Mouse (Mus musculus): Measurements from ENCODE around the gene Ampd2.

Ampd2 gene

GRCm38 (mm10) chr3:108094976-108095760, 8.7 kb upstream of the Ampd2 start:
- DNase-seq = no peak

- no peak for DNase-seq
These were observed 7.7 kb upstream of the Ampd2 start for GRCm38 (mm10) chr3:108094146-108094545.

DNA sequence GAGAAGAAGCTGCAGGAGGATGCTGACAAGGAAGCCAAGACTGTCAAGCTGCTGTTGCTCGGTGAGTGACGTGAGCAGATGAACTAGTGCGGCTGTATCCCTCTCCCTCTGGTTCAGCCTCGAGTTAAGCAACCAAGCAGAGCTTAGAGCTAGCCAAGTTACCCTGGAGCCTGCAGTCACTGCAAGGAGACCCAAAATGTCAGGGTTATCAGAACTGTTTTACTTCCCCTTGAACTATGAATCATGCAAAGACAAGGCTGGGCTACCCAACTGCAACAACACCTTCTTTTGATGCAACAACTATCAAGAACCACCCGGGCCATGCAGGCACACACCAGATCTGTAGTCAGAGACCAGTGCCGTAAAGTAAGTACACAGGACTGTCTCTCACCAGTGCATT, 6.9 kb upstream of the Ampd2 start:
- no peak for DNase-seq

GRCm38 (mm10) chr3:108092536-108093115, 6.2 kb upstream of the Ampd2 start, which contains the start of gene Gnat2:
Gnat2 (plus strand) TSS chr3:108092789.
- no peak for DNase-seq

DNA sequence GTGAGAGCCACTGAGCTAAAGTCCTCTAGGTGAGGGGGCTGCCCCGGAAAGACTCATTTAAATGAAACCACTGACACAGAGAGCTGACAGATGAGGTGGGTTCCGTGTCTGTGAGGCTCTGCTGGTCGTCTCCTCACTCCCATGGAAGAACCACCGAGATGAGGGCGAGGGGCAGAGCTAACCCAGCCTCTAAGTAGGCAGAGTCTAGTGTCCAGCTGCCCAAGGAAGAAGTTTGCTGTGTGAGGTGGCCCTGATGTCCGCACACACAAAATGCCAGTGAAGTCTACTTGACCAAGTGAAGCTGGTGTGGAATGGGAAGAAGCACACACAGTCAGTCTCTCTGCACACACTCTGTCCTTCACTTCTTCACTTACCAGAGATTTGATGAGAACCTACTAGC, 5.6 kb upstream of the Ampd2 start:
- DNase-seq = no peak

DNA sequence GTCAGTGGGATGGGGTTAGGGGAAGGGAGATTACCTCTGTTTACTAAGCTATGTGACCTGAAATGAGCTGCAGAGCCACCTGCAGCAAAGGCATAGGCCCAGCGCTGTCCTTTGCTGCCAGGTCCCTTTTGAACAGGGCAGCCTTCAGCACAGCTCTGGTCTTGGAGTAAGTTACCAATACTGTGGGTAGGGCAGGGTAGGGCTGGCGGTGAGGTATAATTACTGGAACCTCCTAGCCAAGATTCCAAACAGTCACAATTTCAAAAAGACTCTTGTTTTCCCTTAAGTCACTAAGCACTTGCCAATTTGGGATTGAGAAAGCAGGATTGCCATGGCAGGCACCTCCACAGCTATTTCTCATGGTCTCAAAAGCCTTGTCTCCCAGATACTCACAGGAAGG, 4.1 kb upstream of the Ampd2 start:
- DNase-seq = no peak

DNA sequence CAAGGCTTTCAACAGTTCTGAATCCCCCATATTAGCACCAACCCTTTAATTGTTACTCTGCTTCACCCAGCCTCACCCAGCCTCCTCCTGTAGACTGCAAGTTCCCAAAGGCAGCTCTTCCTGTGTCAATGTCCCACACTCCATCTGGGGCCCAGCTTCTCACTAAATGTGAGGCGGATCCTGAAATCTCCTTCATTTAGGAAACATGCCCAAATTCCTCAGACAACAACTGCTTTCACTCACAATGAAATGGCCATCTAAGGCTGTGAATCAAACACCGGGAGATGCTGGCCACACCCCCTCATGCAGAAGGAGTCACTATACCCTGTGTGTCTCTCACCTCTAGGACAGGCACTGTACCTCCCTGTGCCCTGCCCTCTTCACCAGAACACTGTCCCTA, 3.5 kb upstream of the Ampd2 start:
- no peak for DNase-seq

- DNase-seq = no peak
These were observed 2.5 kb upstream of the Ampd2 start for GRCm38 (mm10) chr3:108088842-108089380.

DNA sequence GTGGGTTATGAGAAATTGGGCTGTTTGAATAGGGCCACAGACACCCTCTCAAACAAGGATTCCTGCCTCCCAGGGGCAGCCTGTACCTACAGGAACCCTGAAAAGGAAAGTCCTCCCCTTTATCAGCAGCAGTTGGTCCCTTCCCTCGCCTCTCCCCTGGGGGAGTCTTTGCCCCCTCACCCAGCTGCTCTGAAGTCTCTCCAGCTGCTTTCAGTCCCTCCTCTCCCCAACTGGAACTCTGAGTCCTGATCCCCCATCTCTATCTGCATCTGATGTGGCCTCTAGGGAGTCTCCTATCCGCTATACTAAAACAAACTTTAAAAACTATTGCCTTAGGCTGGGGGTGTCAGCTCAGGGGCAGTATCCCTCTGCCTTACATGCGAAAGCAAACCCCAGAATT, 878 bp upstream of the Ampd2 start:
- no peak for DNase-seq

DNA sequence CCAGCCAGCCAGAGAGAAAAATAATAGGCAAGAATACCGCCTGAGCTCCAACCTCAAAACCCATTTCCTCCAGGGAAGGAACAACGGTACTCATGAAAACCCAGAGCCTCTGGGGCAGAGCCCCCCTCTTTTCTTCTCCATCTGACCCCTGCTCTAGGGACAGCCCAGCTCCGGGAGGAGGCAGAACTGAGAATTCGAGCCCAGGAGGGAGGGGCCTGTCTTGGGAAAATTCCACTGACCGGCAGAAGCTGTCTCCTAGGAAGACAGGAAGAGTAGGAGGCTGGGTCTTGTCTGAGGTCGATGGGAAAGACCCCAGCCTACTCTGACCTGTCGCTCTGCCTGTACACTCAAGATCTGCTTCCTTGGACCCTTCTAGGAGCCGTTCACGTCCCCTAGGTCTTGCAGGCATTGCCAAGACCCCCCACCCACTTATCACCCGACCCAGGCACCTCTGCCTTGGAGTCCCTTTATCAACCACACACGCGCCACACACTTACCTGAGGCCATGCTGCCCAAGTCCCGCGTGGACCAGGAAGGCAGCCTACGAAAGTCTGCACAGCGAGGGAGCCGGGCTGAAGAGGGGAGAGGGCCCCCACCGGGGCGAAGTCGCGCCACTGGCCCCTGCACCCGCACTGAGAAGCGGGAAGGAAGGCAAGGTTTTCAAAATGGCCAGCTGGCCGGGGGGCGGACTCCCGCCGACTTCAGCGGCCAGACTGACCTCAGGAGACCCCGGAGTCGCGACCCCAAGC, 556 bp downstream of the Ampd2 start:
- peak; percentile 87 for DNase-seq

DNA sequence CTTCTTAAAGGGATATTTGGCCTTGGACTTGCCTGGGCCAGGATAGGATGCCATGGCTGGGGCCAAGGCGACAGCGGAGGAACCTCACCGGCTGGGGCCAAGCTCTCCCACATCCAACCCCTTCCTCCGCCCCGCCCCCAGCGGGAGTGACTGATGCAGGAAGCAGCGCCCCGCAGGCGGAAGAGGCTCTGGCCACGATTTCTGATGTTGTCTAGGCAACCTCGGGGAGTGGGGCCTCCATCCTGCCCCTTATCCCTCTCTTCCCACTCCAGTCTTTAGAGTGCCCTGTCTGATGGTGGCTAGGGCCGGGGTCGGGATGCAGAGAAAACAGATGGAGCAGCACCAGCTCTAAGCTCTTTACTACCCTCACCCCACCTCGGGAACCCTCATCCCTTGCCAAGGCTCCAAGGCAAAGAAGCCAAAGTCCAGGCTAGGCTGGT, 1.1 kb downstream of the Ampd2 start:
- peak; percentile 95 for DNase-seq

DNA sequence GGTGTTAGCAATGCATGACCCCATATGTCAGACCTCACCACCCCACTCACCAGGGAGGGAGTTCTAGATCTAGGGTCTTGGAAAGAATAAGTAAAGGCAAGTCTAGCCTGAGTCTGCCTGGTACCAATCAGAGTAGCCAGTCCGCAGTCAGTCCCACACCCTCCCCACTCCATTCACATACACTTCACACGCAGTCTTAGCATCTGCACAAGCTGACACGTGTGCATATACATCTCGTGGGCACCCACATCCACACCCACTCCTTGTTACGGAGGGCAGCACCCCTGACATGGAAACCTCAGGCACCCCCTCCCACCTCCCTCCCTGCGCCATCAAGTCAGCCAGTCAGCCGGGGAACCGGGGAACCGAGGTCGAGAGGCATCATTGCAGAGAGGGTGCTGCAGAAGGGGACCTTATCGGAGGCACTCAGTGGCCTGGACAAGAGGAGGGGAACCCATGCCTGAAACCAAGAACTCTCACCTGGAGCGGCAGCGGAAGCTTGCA, 1.6 kb downstream of the Ampd2 start:
- DNase-seq = no peak

DNA sequence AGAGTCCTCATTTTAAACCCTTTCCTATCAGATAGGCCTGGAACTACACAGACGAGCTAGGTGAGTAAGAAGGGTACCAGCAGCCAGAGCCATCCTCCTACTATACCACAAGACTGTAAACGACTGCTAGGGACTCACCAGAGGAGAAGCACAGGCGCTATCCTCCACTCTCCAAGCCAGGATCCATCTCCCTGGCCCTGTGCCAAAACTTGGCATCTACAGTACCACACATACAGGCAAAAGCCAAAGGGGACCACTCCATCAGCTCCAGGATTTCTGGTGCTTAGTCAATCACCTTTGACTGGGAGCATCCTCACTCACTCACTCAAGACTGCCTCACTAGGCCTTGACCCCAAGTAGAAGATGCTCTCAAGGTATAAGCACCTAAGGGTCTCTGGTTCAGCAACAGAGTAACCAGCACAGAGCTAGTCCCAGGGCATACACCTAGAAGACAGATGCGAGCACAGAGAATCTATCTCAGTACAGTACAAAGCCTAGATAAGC, 2.5 kb downstream of the Ampd2 start:
- DNase-seq = peak; percentile 63

DNA sequence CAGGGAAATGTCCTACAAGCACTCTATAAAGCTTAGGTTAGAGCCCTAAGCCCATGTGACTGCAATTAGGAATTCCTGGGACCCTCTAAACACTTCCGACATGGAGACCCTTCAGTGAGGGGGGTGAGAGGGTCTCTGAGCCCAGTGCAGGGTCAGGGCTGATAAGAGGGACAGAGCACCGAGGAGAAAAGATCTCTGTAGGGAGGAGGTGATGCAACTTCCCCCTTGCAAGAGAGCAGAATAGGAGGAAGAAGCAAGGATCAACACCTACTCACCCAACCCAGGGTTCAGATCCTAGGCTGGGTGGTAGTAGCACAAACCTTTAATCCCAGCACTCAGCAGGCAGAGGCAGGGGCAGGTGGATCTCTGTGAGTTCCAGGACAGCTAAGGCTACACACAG, 3.3 kb downstream of the Ampd2 start:
- no peak for DNase-seq

DNA sequence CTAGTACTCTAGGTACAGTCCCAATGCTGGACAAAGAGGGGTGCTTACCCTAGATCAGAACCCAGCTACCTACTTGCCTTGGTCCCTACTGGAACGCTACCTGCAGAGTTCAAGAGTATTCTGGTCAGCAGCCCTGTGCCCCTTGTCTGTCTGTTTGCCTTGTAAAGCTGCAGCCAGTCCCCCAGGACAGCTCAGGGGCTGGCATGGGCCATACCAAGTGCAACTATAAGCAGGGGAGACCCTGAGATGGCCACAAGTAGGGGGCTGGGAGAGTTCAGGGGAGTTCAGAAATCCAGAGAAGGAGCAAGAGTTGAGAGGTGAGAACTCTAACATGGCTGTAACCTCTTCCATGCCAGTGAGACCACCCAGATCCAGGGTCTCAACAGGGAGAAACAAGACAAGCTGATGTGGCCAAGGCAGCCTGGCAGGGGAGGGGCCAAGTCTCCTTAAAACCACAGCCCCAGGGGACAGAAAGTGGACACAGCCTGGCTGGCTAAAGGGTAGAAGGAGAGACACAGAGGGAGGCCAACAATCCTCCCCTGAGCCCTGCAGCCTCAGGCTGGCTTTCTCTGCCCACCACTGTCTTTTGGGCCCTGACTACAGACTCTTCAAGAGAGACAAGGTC, 4.1 kb downstream of the Ampd2 start:
- DNase-seq = no peak

GRCm38 (mm10) chr3:108081681-108082080, 4.8 kb downstream of the Ampd2 start:
- DNase-seq = no peak

DNA sequence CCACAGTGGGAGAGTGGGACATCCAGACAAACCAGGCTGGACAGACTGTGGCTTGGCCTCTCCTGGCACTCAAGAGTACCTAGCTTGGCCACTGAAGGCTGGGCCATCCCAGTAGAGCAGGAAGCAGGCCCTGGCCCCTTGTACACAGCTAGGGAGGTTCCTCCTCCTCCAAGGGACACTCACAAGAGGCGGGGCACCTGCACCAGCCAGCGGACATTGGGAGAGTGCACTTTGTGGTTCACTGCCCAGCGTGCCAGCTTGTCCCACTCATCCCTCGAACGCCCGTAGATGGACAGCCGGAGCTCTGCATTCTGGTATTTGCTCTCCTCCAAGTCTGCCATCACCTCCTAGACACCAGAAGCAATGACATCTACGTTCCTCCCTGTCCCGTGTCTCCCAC, 9.6 kb downstream of the Ampd2 start:
- DNase-seq = no peak

DNA sequence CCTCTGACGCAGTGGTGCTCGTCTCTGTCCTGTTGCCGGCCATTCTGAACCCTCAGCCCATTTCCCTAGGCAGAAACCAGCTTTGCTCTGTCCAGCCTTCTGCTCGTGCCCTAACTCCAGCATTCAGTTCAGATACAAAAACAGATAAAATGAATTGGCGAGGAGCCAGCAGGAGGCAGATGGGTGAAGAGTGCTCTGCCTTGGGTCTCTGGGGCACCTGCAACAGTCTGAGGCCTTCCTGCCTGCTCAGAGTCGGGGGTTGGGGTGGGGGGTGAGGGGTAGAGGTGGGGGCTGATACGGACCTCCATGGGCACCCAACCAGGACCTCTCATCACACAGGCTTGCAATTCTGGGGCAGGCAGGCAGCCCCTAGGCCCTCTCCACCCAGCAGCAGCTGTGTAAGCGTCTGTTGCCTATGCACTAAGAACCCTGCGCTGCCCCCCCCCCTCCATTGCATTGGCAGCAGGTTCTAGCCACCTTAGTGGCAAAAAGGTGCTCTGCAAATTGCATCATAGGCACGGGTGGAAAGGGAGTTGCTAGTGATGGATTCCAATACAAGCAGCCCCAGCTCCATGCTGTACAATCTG, 13.4 kb downstream of the Ampd2 start:
- DNase-seq = no peak

DNA sequence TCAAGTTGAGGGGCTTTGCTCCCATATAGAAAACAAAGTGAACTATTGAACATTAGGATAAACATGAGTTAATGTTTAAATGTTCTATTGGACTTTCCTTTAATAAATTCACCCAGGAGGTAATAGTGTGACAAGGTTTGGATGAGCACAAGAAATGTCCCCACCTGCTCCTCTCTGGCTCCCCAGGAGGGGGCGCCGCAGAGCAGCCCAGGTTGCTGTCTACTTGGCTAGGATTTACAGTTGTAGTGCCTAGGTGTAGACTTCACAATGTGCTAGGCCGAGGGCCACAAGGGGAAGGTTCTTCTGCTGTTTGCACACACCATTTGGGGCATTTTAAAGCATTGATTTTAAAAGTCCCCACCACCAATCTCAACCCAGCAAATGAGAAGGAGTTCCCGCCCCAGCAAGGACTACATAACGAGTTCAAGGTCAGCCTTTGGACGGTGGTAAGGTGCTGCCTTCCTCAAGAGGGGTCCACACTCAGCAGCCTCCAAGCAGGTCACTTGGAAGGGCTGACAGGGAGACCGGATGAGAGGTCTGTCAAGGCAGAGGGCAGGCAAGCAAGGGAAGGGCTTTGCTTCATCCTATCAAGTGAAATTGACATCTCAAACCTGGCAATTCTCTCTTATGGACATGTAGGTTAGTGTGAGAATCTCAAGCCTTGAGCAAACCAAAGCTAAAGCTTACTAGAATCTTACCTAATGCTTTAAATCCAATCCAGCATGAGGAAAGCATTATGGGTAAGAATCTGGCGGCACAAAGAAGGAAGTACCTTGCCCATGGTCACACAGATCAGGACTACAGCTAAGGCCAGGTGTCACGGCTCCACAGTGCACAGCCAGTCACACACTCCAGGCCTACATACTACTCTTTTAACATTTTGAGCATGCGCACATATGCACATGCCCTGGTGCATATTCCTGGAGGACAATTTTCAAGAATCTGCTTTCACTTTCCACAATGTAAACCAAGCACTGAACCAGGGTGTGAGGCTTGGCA, 15.9 kb downstream of the Ampd2 start:
- DNase-seq = peak; percentile 77

GRCm38 (mm10) chr3:108069231-108069870, 17.1 kb downstream of the Ampd2 start:
- DNase-seq = no peak

DNA sequence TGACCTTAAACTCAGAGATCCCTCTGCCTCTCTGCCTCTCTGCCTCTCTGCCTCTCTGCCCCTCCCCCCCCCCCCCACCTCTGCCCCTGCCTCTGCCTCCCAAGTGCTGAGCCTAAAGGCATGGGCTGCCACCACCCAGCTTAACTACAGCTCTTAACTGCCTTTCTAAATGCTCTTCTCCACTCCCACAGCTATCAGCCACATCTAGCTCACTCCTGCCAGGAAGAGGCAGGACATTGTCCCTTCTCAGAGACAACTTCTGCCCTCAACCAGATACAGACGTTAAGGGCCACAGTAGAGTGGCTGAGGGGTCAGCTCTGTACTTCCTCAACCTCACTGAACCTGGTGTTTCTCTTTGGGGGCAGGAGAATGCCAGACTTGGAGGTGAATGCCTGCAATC, 17.6 kb downstream of the Ampd2 start:
- DNase-seq = no peak
